Mouse (Mus musculus): ENCODE measurements around the gene Shb.

GRCm38 (mm10) chr4:45569521-45569920 lies 37.3 kb upstream of the Shb start:
- no peak for TF ChIP-seq KAT2A (IDR thresholded peaks at IDR 0.05; ENCODE audit: insufficient replicate concordance, low read length)
- no peak for TF ChIP-seq CTCF (conservative IDR thresholded peaks at IDR 0.05 in 1 of 2, IDR thresholded peaks at IDR 0.05 in 1 of 2; ENCODE audit: low read depth in 2 of 2, low read length in 2 of 2)
- no peak for TF ChIP-seq POLR2A (IDR thresholded peaks at IDR 0.05; ENCODE audit: low read depth, low read length)
- no peak for TF ChIP-seq MEF2A (IDR thresholded peaks at IDR 0.05; ENCODE audit: borderline replicate concordance, low read depth, low read length)
- no peak for TF ChIP-seq HCFC1 (IDR thresholded peaks at IDR 0.05; ENCODE audit: low read depth, low read length)
- TF ChIP-seq ELF1 (IDR thresholded peaks at IDR 0.05; ENCODE audit: low read depth, low read length) = no peak
- TF ChIP-seq ETS1 (conservative IDR thresholded peaks at IDR 0.05; ENCODE audit: low read depth, low read length) = no peak
- no peak for TF ChIP-seq NELFE (IDR thresholded peaks at IDR 0.05; ENCODE audit: low read depth, low read length)
- TF ChIP-seq MAFK (IDR thresholded peaks at IDR 0.05; ENCODE audit: insufficient replicate concordance, low read length) = no peak
- TF ChIP-seq ZKSCAN1 (IDR thresholded peaks at IDR 0.05; ENCODE audit: borderline replicate concordance, low read depth, low read length) = no peak

All from CH12.LX (cell line).